Mouse (Mus musculus): Measurements from ENCODE around the gene Dph3.

- TF ChIP-seq POLR2A (IDR thresholded peaks at IDR 0.05; ENCODE audit: borderline replicate concordance, extremely low read depth, insufficient read depth, insufficient read length, poor library complexity, severe bottlenecking) (no peak), CTCF (IDR thresholded peaks at IDR 0.05; ENCODE audit: borderline replicate concordance, extremely low read depth, insufficient read depth, insufficient read length) (no peak)
Measured at GRCm38 (mm10) chr14:32134293-32134692, 48.8 kb upstream of the Dph3 start.

All from brain, embryonic 14.5 days (tissue).